Mouse (Mus musculus) WW6 (cell line): ENCODE measurements at regions not wholly inside any gene's neighbourhood (a gene's known extent, or its start where the extent isn't known, plus 50 kb on each side); places are given as distances from the start of the nearest gene placed in this dataset.
"Not testable (repeated sequence)": the region's sequence is repeated elsewhere in the genome, so short reads cannot be mapped to it uniquely, and the experiment has no call there.

Experiments
- DNase-seq: peaks from one replicate; pipeline ENCODE4 v3.0.0-alpha.2; 2013; ENCODE audit warnings: low read depth, low spot score

GRCm38 (mm10) chr17:50346451-50347192 lies 53.2 kb upstream of the Dazl start:
- no peak for DNase-seq

GRCm38 (mm10) chr17:50353818-50354217 lies 60.4 kb upstream of the Dazl start:
- not testable (repeated sequence) for DNase-seq

GRCm38 (mm10) chr17:50354357-50354756 lies 60.9 kb upstream of the Dazl start:
- DNase-seq, result no peak

- DNase-seq, result no peak
Measured at GRCm38 (mm10) chr17:50361657-50362233, 68.3 kb upstream of the Dazl start.

- no peak for DNase-seq
Measured at GRCm38 (mm10) chr17:50365396-50365795, 72.0 kb upstream of the Dazl start.

GRCm38 (mm10) chr17:50366181-50366580 lies 72.7 kb upstream of the Dazl start:
- no peak for DNase-seq

- DNase-seq, result no peak
Measured at GRCm38 (mm10) chr17:50369216-50369875, 75.9 kb upstream of the Dazl start.

- DNase-seq, result no peak
Measured at GRCm38 (mm10) chr17:50370484-50370883, 77.0 kb upstream of the Dazl start.

- no peak for DNase-seq
Measured at GRCm38 (mm10) chr17:50373496-50374141, 80.2 kb upstream of the Dazl start.

- DNase-seq, result no peak
Measured at GRCm38 (mm10) chr17:50375465-50375864, 82.0 kb upstream of the Dazl start.

- DNase-seq, result no peak
Measured at GRCm38 (mm10) chr17:50376708-50377107, 83.3 kb upstream of the Dazl start.

- DNase-seq, result no peak
Measured at GRCm38 (mm10) chr17:50378141-50378727, 84.8 kb upstream of the Dazl start.

- no peak for DNase-seq
Measured at GRCm38 (mm10) chr17:50388715-50389710, 95.6 kb upstream of the Dazl start.

- no peak for DNase-seq
Measured at GRCm38 (mm10) chr17:50390151-50390550, 96.7 kb upstream of the Dazl start.

- DNase-seq, result no peak
Measured at GRCm38 (mm10) chr17:50391207-50391606, 97.8 kb upstream of the Dazl start.

GRCm38 (mm10) chr17:50391996-50392395 lies 98.6 kb upstream of the Dazl start:
- DNase-seq, result no peak

- no peak for DNase-seq
Measured at GRCm38 (mm10) chr17:50392428-50392827, 99.0 kb upstream of the Dazl start.

- no peak for DNase-seq
Measured at GRCm38 (mm10) chr17:50392966-50393365, 99.5 kb upstream of the Dazl start.

- DNase-seq, result no peak
Measured at GRCm38 (mm10) chr17:50393698-50394097, 100.3 kb upstream of the Dazl start.

- DNase-seq, result no peak
Measured at GRCm38 (mm10) chr17:50394801-50395200, 101.4 kb upstream of the Dazl start.

- DNase-seq, result no peak
Measured at GRCm38 (mm10) chr17:50395669-50396068, 102.2 kb upstream of the Dazl start.
